Mouse (Mus musculus) adrenal gland, postnatal 0 days (tissue): Measurements from ENCODE around the gene Tmem222. TPM values are rescaled to one million over a fixed set of nuclear protein-coding genes. Genes with fewer than 3 reads are reported as not detected.

Source experiments
- polyA plus RNA-seq: library from polyadenylated mRNA; unstranded; fragments of >200 nt; fragmentation: Nextera tagmentation; extraction: Ambion mirVana; gene quantifications from 2 replicates; pipeline ENCODE4 v1.2.1, GENCODE M21; 2015

The Tmem222 gene
- 80.3 and 102 TPM in 2 replicates for polyA plus RNA-seq

GRCm38 (mm10) chr4:133277104-133278026, at the start of gene Tmem222:
Gene Tmem222, minus strand, starts transcription at chr4:133277792.

GRCm38 (mm10) chr4:133262882-133263281, 14.7 kb downstream of the Tmem222 start, which contains the start of gene Sytl1:
Gene Sytl1, minus strand, starts transcription at chr4:133263113.

GRCm38 (mm10) chr4:133240490-133240921, 37.1 kb downstream of the Tmem222 start, which contains the start of gene Map3k6:
Gene Map3k6, plus strand, starts transcription at chr4:133240818.

Other genes starting within 250 kb of the Tmem222 start
- 55.3 and 71.4 TPM in 2 replicates for gene Wasf2, start 147.3 kb downstream of the Tmem222 start, polyA plus RNA-seq
- 2.2 and 2.9 TPM in 2 replicates for gene Cd164l2, start 65.7 kb downstream of the Tmem222 start, polyA plus RNA-seq
- 0.12 TPM in 1 of 2 replicates, not detected in the other for gene Gpr3, start 65.3 kb downstream of the Tmem222 start, polyA plus RNA-seq
- gene Map3k6, start 37.0 kb downstream of the Tmem222 start, polyA plus RNA-seq: 5.4 and 6.8 TPM in 2 replicates
- 1.5 and 1.7 TPM in 2 replicates for gene Sytl1, start 14.7 kb downstream of the Tmem222 start, polyA plus RNA-seq
- gene Wdtc1, start 75.7 kb upstream of the Tmem222 start, polyA plus RNA-seq: 11.5 and 11.7 TPM in 2 replicates
- 6.0 and 9.6 TPM in 2 replicates for gene Slc9a1, start 91.9 kb upstream of the Tmem222 start, polyA plus RNA-seq
- 1.3 and 1.5 TPM in 2 replicates for gene Tent5b, start 202.3 kb upstream of the Tmem222 start, polyA plus RNA-seq
- 4.7 and 15.7 TPM in 2 replicates for gene Trnp1, start 220.8 kb upstream of the Tmem222 start, polyA plus RNA-seq
- gene Kdf1, start 241.2 kb upstream of the Tmem222 start, polyA plus RNA-seq: 1.2 and 3.2 TPM in 2 replicates